11 mouse cellular contexts compared by ENCODE assay signal in genomic region chr14:27067866-27068271, GRCm38 (mm10). TPM values are rescaled to one million over a fixed set of nuclear protein-coding genes. Genes with fewer than 3 reads are reported as not detected.
A peak's percentile ranks its signal among the peaks of the same experiment; 100 is the strongest.
DNase-seq lines count a peak whose midpoint lies in the region; ATAC-seq and TF ChIP-seq lines count a peak whose summit lies in the region.
"Had no signal": no experiment of that assay in that cellular context is flagged by ENCODE, and none has a peak within 500 bp of the region (broad histone marks: within the 10 kb centered on the region; RNA-seq: fewer than 3 reads in every experiment).

No protein-coding gene starts in this region.

- no peak for TF ChIP-seq CTCF in lung, embryonic 14.5 days (IDR thresholded peaks at IDR 0.05; ENCODE audit: low read depth)
- TF ChIP-seq CTCF in embryonic fibroblast, embryonic 13.5 days (IDR thresholded peaks at IDR 0.05; ENCODE audit: borderline replicate concordance, insufficient read depth, low read length) = no peak
- no peak for TF ChIP-seq CTCF in left cerebral cortex, adult 2 months (IDR thresholded peaks at IDR 0.05)

- peak; percentile 33; the same call in 1 of the 2 replicates for ATAC-seq in lung, embryonic 14.5 days (ENCODE audit: insufficient read depth)
- no peak for ATAC-seq in intestine, embryonic 16.5 days
- peak; percentile 64; the same call in 1 of the 2 replicates for ATAC-seq in neural tube, embryonic 14.5 days (ENCODE audit: low read depth)

- peaks cover 38% of the 10 kb centered on the region for H3K4me1 ChIP-seq in lung, embryonic 14.5 days (ENCODE audit: insufficient read depth)
- H3K4me1 ChIP-seq in embryonic fibroblast, embryonic 13.5 days (ENCODE audit: control insufficient read depth, insufficient read depth, low read length) = peaks cover 34% of the 10 kb centered on the region
- peaks cover 50% of the 10 kb centered on the region for H3K4me1 ChIP-seq in intestine, embryonic 16.5 days (ENCODE audit: control insufficient read depth, insufficient read depth, low read length)
- H3K4me1 ChIP-seq in neural tube, embryonic 14.5 days (ENCODE audit: control insufficient read depth, insufficient read depth, low read length) = peaks cover 32% of the 10 kb centered on the region

- intact Hi-C loops in left cerebral cortex, adult 2 months (cut with DNase I) = no loop called here

- DNase-seq in lung, embryonic 14.5 days = peak; percentile 65
- no peak for DNase-seq in lung, postnatal 36 days
- no peak for DNase-seq in layer of hippocampus, postnatal 10 days (ENCODE audit: low spot score in 2 of 2)
- no peak for DNase-seq in left cerebral cortex, adult 2 months (ENCODE audit: extremely low spot score in 1 of 2, low spot score in 2 of 2)
- no peak for DNase-seq in adrenal gland, postnatal 36 days
- DNase-seq: cerebellum, adult 8-10 months; thymus, postnatal 25 days had no signal

- no peak overlapping the region for H3K9ac ChIP-seq in lung, embryonic 14.5 days
- no peak overlapping the region for H3K9ac ChIP-seq in intestine, embryonic 16.5 days (ENCODE audit: low read depth, low read length)
- no peak overlapping the region for H3K9ac ChIP-seq in neural tube, embryonic 14.5 days (replicated peaks; ENCODE audit: low read depth, low read length)

- peak overlapping the region; percentile 70; the same call in 1 of the 2 replicates for H3K27ac ChIP-seq in lung, embryonic 14.5 days (ENCODE audit: low read depth)
- peak overlapping the region; percentile 62 for H3K27ac ChIP-seq in embryonic fibroblast, embryonic 13.5 days (ENCODE audit: insufficient read depth, low read length)
- peak overlapping the region; percentile 47 for H3K27ac ChIP-seq in intestine, embryonic 16.5 days (ENCODE audit: low read length)
- peak overlapping the region; percentile 31 for H3K27ac ChIP-seq in neural tube, embryonic 14.5 days (ENCODE audit: low read depth, low read length)
- no peak overlapping the region for H3K27ac ChIP-seq in left cerebral cortex, adult 2 months

- TF ChIP-seq POLR2A in embryonic fibroblast, embryonic 13.5 days (IDR thresholded peaks at IDR 0.05; ENCODE audit: low read depth, low read length) = no peak

- no peak overlapping the region for H3K4me3 ChIP-seq in lung, embryonic 14.5 days (ENCODE audit: low read depth, low read length)
- H3K4me3 ChIP-seq in embryonic fibroblast, embryonic 13.5 days (ENCODE audit: insufficient read depth, low read length) = no peak overlapping the region
- no peak overlapping the region for H3K4me3 ChIP-seq in intestine, embryonic 16.5 days (ENCODE audit: low read length)
- no peak overlapping the region for H3K4me3 ChIP-seq in neural tube, embryonic 14.5 days (ENCODE audit: low read depth, low read length)
- no peak overlapping the region for H3K4me3 ChIP-seq in left cerebral cortex, adult 2 months

- 23% methylated on average over 6 of the region's 6 CpGs for WGBS in lung, embryonic 14.5 days
- 28% methylated on average over 6 of the region's 6 CpGs for WGBS in intestine, embryonic 16.5 days
- WGBS in neural tube, embryonic 14.5 days = 15% methylated on average over 6 of the region's 6 CpGs

- no peaks in the 10 kb centered on the region for H3K36me3 ChIP-seq in lung, embryonic 14.5 days (ENCODE audit: insufficient read depth)
- H3K36me3 ChIP-seq in intestine, embryonic 16.5 days (ENCODE audit: control insufficient read depth, insufficient read depth, low read length) = no peaks in the 10 kb centered on the region
- H3K36me3 ChIP-seq in neural tube, embryonic 14.5 days (ENCODE audit: control insufficient read depth, insufficient read depth, low read length) = no peaks in the 10 kb centered on the region
- H3K36me3 ChIP-seq: G1E had no signal

- H3K4me2 ChIP-seq in lung, embryonic 14.5 days = peak overlapping the region; percentile 29; the same call in 1 of the 2 replicates
- no peak overlapping the region for H3K4me2 ChIP-seq in intestine, embryonic 16.5 days (ENCODE audit: low read depth, low read length)
- no peak overlapping the region for H3K4me2 ChIP-seq in neural tube, embryonic 14.5 days (ENCODE audit: low read depth, low read length)

- H3K27me3 ChIP-seq in lung, embryonic 14.5 days (ENCODE audit: insufficient read depth, low read length) = no peaks in the 10 kb centered on the region
- H3K27me3 ChIP-seq in intestine, embryonic 16.5 days (replicated peaks; ENCODE audit: control insufficient read depth, insufficient read depth, low read length) = no peaks in the 10 kb centered on the region
- H3K27me3 ChIP-seq in neural tube, embryonic 14.5 days (ENCODE audit: control insufficient read depth, insufficient read depth, low read length) = no peaks in the 10 kb centered on the region

- H3K9me3 ChIP-seq in lung, embryonic 14.5 days (ENCODE audit: low read depth, low read length) = no peaks in the 10 kb centered on the region
- no peaks in the 10 kb centered on the region for H3K9me3 ChIP-seq in intestine, embryonic 16.5 days (ENCODE audit: control insufficient read depth, low read length)
- H3K9me3 ChIP-seq in neural tube, embryonic 14.5 days (ENCODE audit: control insufficient read depth, low read length) = no peaks in the 10 kb centered on the region
- H3K9me3 ChIP-seq: G1E had no signal

RNA-seq across cellular contexts. Expression of gene Il17rd, which starts 29.1 kb away (rescaled TPM):
- 2.7 and 3.9 TPM in 2 replicates for polyA plus RNA-seq in lung, embryonic 14.5 days (2014; fragmentation: Nextera tagmentation; extraction: Ambion mirVana)
- 10.2 and 19.3 TPM in 2 replicates for polyA plus RNA-seq in embryonic fibroblast, embryonic 13.5 days (2011; ENCODE audit: insufficient read length, low read depth, missing spikeins)
- 1.4 and 1.5 TPM in 2 replicates for polyA plus RNA-seq in intestine, embryonic 16.5 days (2015; fragmentation: Nextera tagmentation; extraction: Ambion mirVana)
- polyA plus RNA-seq in neural tube, embryonic 14.5 days (2014; fragmentation: Nextera tagmentation; extraction: Ambion mirVana) = 2.1 and 2.4 TPM in 2 replicates
- total RNA-seq in layer of hippocampus, postnatal 10 days (2021) = 1 to 10 TPM; 5.8 to 6.5 TPM
- total RNA-seq in left cerebral cortex, adult 2 months (2021) = 1 to 10 TPM; 2.6 to 2.7 TPM
- 1 to 10 TPM; 2.9 to 3.4 TPM for total RNA-seq in adrenal gland, postnatal 36 days (2021)
- polyA plus RNA-seq: G1E had no signal

RNA-seq across cellular contexts. Expression of gene Arhgef3, which starts 46.8 kb away (rescaled TPM):
- 8.0 and 9.0 TPM in 2 replicates for polyA plus RNA-seq in lung, embryonic 14.5 days (2014; fragmentation: Nextera tagmentation; extraction: Ambion mirVana)
- 1.3 and 2.5 TPM in 2 replicates for polyA plus RNA-seq in embryonic fibroblast, embryonic 13.5 days (2011; ENCODE audit: insufficient read length, low read depth, missing spikeins)
- polyA plus RNA-seq in intestine, embryonic 16.5 days (2015; fragmentation: Nextera tagmentation; extraction: Ambion mirVana) = 12.0 and 13.0 TPM in 2 replicates
- polyA plus RNA-seq in neural tube, embryonic 14.5 days (2014; fragmentation: Nextera tagmentation; extraction: Ambion mirVana) = 9.9 and 13.4 TPM in 2 replicates
- total RNA-seq in layer of hippocampus, postnatal 10 days (2021) = 10 to 100 TPM; 34.4 to 35.7 TPM
- 10 to 100 TPM; 62.0 to 75.0 TPM for total RNA-seq in left cerebral cortex, adult 2 months (2021)
- total RNA-seq in adrenal gland, postnatal 36 days (2021) = 10 to 100 TPM; 29.9 to 44.1 TPM
